Mouse (Mus musculus): Measurements from ENCODE around the gene Vmn1r232.
A peak's percentile ranks its signal among the peaks of the same experiment; 100 is the strongest.

Gene Vmn1r232

DNA sequence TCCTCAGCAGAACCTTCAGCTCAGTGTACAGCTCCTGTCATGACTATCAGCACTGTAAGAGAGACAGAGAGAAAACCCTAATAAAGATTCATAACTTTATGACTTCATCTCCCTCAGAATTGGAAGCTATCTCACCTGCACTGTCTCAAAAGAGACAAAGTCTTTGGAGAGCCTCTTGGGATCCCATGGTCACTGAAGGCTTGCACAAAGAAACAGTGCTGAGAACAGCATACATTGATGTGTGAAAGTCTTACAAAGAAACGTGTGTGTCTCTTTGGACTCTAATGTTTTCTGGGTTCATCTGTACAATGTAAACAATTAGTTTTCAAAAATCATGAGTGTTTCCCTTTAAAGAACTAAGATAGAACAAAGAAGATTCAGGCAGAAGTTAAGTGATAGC, at the start of gene Vmn1r232:
Gene Vmn1r232 (minus strand): TSS at position 101 of the 400 bp plus-strand sequence.
- no peak for DNase-seq

DNA sequence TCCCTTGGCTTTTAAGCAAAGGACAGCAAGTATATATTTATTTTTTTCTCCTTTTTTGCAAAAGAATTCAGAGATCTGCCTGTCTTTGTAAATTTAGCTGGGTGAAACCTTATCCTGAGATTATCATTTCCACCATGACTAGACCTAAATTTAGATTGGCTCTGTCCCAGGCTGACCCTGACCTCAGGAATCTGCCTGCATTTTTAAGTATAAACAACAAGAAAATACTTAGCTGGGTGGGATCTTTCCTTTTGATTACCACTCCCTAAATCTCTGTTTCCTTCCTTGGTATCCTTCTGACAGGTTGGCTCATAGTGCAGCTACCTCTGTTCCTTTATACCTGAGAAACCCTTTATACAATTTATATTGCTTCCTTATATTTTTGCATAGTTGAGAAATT, 47.2 kb upstream of the Vmn1r232 start:
- no peak for DNase-seq

DNA sequence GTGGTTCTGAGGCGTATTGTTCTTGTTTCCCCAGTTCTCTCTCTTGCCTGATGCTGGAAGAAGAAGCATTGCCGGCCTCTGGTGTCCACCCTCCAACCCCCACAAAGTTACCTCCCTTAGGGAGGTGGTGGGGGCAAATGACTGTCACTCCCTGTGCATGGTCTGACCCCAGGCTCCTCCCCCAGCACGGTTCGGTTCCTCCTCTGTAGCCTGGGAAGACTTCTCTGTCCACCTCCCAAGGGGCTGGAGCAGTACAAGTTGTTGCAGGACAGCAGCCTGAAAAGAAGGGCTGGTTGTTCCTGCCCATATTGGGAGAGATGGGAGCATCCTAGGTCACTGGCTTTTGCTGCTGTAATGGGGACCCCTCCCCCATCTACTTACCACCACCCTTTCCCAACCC, 45.9 kb upstream of the Vmn1r232 start:
- DNase-seq: no peak

DNA sequence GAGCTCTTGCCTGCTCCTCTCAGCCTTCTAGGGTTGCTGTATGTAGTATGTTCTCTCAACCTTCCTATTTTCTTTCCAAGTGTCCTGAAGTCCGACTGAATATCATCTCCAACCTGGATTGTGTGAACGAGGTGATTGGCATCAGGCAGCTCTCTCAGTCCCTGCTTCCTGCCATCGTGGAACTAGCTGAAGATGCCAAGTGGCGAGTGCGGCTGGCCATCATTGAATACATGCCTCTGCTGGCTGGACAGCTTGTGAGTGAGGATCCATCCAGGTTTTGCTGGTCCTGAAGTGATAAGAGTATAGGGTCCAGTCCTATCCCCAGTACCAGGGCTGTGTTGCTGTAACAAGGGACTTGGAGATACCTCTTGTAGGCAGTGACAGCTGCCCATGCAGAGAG, 40.9 kb upstream of the Vmn1r232 start:
- no peak for DNase-seq

DNA sequence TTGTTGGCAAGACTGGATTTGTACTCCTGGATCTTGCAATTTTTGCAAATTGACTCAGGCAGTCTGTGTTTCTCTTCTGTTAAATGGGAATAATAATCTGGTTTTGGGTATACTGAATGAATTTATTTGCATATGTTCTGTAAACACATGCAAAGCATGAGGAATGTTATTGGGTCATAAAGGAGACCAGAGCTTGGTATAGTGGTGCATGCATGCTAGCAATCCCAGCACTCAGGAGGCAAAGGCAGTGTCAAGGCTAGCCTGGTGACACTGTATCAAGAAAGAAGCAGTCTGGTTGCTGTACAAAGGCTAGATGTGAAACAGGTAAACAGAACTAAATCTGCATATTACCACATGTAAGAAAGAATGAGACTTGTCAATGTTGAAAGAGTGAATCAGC, 27.1 kb upstream of the Vmn1r232 start:
- DNase-seq: no peak

DNA sequence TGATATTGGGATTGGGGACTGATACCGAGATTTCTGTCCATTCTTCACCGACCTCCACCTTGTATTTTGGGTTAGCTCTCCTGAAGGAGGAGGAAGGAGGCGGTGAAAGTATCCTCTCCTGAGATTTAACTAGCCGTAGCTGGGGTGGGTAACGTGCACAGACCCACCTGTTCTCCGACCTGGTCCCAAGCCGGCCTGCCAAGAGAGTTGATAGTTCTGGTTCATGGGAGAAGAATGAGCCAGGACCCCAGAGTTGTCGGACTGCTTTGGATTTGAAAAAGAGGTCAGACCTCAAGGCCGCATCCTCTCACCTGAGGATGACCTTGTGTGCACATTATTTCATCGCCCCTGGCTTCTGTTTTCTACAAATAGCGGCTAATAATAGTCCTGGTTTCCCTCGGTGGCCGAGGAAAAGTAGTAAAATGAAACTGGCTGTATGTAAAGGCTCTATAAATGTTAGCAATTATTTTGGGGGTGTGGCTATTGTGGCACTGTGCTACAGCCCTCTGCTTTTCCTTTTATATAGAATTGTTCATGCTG, 26.6 kb upstream of the Vmn1r232 start:
- DNase-seq: no peak

DNA sequence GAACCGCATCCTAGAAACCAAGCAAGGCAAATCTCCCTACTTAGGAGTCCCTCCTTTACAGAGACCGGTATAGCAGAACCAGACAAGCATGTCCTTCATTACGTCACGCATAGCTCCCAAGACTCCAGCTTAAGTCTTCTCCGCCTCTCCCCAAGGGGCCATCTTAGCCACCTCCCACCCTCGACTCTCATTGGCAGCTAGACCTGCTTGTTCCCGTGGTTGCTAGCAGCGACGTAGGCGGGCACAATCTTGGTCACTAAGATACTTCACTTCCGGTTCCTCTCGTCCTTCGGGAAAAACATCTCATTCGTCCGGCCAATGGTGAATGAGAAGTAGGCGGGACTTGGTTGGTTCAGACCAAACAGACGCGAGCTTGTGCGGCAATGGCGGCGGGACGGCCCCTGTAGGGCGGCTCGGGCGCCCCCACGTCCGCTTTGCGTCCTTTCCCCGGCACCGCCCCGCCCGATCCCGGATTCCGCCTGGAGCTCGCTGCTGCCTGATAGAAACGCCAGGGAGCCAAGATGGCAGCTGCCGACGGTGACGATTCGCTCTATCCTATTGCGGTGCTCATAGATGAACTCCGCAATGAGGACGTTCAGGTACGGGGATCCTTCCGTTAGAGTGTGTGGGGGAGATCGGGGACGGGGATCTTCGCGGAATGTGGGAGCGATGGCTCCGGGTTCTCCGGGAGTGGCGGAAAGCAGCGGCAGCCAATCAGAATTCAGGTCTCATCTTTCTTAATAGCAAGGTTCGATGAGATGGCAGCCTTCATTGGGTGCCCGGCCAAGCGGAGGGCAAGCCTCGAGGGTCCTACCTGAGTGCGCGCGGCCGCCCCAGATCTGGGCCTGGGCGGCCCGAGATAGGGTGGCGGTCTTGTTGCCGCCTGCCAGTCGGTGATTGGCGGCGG, 25.7 kb upstream of the Vmn1r232 start, which contains the start of gene Ppp2r1a:
Gene Ppp2r1a (plus strand): TSS at position 327 of the 907 bp plus-strand sequence.
- DNase-seq: peak; percentile 99

DNA sequence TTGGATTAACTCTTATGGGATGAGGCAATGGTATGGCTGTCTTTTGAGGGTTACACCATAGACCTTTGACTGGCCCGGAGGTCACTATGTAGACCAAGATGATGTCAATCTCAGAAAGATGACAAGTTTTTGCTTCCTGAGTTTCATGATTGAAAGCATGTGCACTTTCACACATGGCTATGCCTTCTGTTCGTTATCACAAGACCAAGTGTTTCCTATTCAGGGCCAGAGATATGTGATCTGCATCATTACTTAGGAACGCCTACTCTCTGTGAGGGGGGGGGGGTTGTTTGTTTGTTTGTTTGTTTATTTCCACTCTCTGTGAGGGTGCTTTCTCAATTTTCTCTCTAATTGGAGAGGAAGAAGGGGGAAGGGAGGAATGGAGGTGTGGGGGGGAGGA, 24.7 kb upstream of the Vmn1r232 start:
- no peak for DNase-seq

DNA sequence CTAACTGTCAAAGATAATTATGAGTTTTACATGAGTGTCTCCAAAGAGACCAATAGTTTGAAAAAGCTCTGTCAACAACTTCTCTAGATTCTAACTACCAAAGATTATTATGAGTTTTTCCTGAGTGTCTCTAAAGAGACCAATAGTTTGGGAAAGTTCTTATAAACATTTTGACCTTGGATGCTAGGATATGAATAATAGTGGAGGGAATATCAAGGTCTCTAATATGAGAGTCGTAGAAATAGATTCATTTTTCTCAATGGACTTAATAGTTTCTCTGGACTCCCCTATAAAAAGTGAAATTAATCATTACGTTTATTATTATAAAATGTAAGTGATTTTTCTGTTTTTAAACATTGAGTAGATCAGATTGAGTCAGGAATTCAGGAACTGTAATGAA, 14.5 kb downstream of the Vmn1r232 start, which contains the start of gene Vmn1r231:
Gene Vmn1r231 (minus strand): TSS at position 101 of the 400 bp plus-strand sequence.
- DNase-seq: no peak
